Mouse (Mus musculus): Measurements from ENCODE around the gene Gm36028. TPM values are rescaled to one million over a fixed set of nuclear protein-coding genes. Genes with fewer than 3 reads are reported as not detected.

The Gm36028 gene
- total RNA-seq, 2 experiments from 2014 or later, result not detected

DNA sequence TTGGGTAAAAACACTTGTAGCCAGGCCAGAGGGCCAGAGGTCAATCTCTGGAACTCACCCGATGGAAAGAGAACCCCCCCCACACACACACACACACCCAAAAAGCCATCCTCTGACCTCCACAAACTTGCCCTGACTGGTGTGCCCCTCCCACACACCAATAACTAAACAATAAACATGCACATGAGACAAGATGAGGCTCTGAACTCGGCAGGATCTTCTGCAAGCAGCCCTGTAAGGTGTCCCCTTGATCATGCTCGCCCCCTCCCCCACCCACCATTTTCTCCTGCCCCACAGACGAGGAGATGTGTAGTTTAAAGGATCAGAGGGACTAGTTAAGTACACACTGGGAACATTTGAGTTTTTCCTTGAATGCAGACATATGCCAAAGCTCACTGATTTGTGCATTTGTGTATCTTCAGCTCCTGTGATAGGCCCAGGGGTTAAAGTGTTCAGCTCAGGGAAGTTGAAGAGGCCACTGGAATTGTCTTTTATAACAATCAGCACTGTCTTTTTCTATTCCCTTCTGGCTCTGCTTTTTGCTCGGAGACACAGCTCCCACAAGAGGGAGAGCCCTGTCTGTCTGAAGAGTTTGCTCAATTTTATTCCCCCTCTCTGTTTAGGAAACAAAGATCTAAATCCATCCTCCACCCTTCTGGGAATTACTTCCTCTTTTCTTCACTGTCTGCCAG, 47.1 kb downstream of the Gm36028 start:
- no peak for ATAC-seq (replicated peaks; ENCODE audit: low FRiP score, poor library complexity, severe bottlenecking)

- ATAC-seq (replicated peaks; ENCODE audit: low FRiP score, poor library complexity, severe bottlenecking), result no peak
Measured at GRCm38 (mm10) chr16:37812474-37812886, 48.5 kb downstream of the Gm36028 start.

DNA sequence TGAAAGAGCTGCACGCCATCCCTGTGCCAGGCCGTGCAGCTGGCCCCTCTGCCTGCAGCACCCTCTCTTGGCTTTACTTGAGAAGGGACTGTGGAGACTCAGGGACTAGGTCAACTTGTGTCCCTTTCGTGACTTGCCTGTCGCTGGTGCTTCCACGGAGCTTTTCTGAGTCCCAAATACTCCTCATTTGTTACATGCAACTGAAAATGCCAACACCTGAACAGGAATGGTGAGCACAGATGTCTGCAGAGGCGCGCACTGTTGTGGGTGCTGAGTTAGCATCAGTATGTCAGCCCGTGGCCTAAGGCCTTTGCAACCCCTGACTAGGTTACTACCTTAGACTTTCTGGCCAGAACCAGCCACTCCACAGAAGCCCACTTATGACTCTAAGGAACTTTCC, 49.1 kb downstream of the Gm36028 start:
- no peak for ATAC-seq (replicated peaks; ENCODE audit: low FRiP score, poor library complexity, severe bottlenecking)

- no peak for ATAC-seq (replicated peaks; ENCODE audit: low FRiP score, poor library complexity, severe bottlenecking)
Measured at GRCm38 (mm10) chr16:37809623-37809992, 51.3 kb downstream of the Gm36028 start.

GRCm38 (mm10) chr16:37808866-37809622, 51.9 kb downstream of the Gm36028 start:
- no peak for ATAC-seq (replicated peaks; ENCODE audit: low FRiP score, poor library complexity, severe bottlenecking)

DNA sequence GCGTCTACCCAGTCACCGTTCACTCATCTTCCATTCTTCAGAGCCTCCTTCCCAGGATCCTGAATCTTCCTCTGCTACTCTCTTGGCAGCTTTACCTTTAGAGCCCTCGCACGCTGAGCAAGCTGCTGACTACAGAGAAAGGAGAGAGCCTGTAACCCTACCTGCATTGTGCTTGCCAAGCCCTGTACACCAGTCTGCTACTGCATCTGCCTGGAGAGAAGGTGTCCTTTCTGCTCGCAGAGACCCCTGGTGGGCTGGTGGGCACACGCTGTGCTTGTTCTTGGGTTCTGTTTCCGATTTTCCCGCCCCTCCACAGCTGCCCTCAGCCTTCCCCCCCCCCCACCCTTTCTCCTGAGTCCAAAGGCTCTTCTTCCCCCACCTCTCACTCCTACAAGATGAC, 53.7 kb downstream of the Gm36028 start:
- no peak for ATAC-seq (replicated peaks; ENCODE audit: low FRiP score, poor library complexity, severe bottlenecking)

GRCm38 (mm10) chr16:37805746-37806495, 55.0 kb downstream of the Gm36028 start:
- ATAC-seq (replicated peaks; ENCODE audit: low FRiP score, poor library complexity, severe bottlenecking), result no peak

DNA sequence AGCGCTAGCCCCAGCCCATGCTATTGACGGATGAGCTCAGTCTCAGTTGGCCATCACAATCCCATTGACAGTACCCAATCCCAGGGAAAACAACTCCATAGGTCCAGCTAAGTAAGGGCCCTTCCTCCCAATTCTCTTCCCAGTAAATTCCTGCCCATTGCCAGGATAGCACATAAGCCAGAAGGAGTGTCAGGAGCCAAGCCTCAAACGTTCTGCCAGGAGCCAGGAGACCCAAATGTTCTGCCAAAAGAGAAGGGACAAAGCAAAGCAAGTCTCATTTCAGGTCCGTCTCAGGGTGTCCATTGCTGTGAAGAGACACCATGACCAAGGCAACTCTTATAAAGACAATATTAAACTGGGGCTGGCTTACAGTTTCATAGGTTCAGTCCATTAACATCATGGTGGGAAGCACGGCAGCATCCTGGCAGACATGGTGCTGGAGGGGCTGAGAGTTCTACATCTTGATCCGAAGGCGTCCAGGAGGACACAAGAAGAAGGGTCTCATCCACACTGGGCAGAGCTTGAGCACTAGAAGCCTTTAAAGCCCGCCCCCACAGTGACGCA, 57.5 kb downstream of the Gm36028 start:
- ATAC-seq (replicated peaks; ENCODE audit: low FRiP score, poor library complexity, severe bottlenecking), result no peak

GRCm38 (mm10) chr16:37802686-37803295, 58.2 kb downstream of the Gm36028 start:
- no peak for ATAC-seq (replicated peaks; ENCODE audit: low FRiP score, poor library complexity, severe bottlenecking)

DNA sequence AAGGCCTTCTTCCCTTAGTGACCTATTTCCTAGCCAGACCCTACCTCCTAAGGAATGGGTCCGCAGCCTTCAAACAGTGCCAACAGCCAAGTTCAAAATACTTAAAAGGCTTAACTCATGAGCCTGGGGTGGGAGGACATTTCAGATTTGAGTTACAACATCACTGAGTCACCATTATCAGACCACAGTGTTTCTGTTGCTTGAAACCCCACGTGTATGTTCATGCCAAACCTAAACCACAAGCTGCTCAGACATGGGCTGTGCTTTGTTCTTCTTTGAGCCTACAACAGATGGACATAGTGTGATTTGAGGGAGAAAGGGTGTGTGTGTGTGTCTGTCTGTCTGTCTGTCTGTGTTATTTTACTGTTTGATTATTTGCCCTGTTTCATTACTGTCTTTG, 59.8 kb downstream of the Gm36028 start:
- ATAC-seq (replicated peaks; ENCODE audit: low FRiP score, poor library complexity, severe bottlenecking), result no peak

Other genes starting within 250 kb of the Gm36028 start
- gene Ndufb4, start 206.7 kb downstream of the Gm36028 start, total RNA-seq (2015; ENCODE audit: low replicate concordance), result 10.5 and 28.9 TPM in 2 replicates
- gene Ndufb4, start 206.7 kb downstream of the Gm36028 start, total RNA-seq (2017; ENCODE audit: low replicate concordance), result 5.6 and 26.3 TPM in 2 replicates
- gene Fstl1, start 84.3 kb downstream of the Gm36028 start, total RNA-seq (2015; ENCODE audit: low replicate concordance), result 1.1 and 2.1 TPM in 2 replicates
- 0.51 and 1.6 TPM in 2 replicates for gene Fstl1, start 84.3 kb downstream of the Gm36028 start, total RNA-seq (2017; ENCODE audit: low replicate concordance)
- 8.8 and 9.7 TPM in 2 replicates for gene Lrrc58, start 7.2 kb upstream of the Gm36028 start, total RNA-seq (2015; ENCODE audit: low replicate concordance)
- 3.9 and 4.7 TPM in 2 replicates for gene Lrrc58, start 7.2 kb upstream of the Gm36028 start, total RNA-seq (2017; ENCODE audit: low replicate concordance)
- gene Gpr156, start 55.4 kb upstream of the Gm36028 start, total RNA-seq (2015; ENCODE audit: low replicate concordance), result not detected in 2 replicates
- gene Gpr156, start 55.4 kb upstream of the Gm36028 start, total RNA-seq (2017; ENCODE audit: low replicate concordance), result not detected in 2 replicates
- 55.3 and 62.7 TPM in 2 replicates for gene Gsk3b, start 227.9 kb upstream of the Gm36028 start, total RNA-seq (2015; ENCODE audit: low replicate concordance)
- gene Gsk3b, start 227.9 kb upstream of the Gm36028 start, total RNA-seq (2017; ENCODE audit: low replicate concordance), result 55.7 and 62.5 TPM in 2 replicates